Mouse (Mus musculus) stomach, postnatal 0 days (tissue): ENCODE results near the gene Klhl20.

Experiments used
- CTCF ChIP-seq: IDR thresholded peaks from 2 replicates; pipeline ENCODE4 v1.5.1; 2016; ENCODE audit warnings: antibody characterized with exemption, low read depth, mild to moderate bottlenecking, moderate library complexity
- EP300 ChIP-seq: optimal IDR thresholded peaks from 2 replicates; pipeline ENCODE3; 2016; ENCODE audit warnings: antibody characterized with exemption

DNA sequence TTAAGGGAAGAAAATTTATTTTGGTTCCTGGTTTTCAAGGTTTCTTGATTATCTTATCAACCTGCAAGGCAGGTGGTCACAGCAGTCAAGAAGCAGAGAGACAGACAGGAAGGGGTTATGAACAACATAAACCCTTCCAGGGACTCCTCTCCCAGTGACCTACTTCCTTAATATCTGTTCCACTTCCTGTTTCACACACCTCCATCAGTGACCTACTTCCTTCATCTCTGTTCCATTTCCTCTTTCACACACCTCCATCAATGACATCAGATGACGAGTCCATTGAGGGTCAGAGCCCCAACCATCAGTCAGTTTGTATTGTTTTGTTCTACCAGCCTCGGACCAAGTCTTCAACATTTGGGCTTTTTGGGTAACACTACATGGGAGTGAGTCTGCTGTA is 8.2 kb upstream of the Klhl20 start:
- TF ChIP-seq CTCF (no peak), EP300 (no peak)
